Mouse (Mus musculus): ENCODE data around the gene Ttll10. TPM values are rescaled to one million over a fixed set of nuclear protein-coding genes. Genes with fewer than 3 reads are reported as not detected.

The Ttll10 gene
- total RNA-seq, 4 experiments from 2014 or later = 0.30 to 0.64 (median 0.44) TPM

DNA sequence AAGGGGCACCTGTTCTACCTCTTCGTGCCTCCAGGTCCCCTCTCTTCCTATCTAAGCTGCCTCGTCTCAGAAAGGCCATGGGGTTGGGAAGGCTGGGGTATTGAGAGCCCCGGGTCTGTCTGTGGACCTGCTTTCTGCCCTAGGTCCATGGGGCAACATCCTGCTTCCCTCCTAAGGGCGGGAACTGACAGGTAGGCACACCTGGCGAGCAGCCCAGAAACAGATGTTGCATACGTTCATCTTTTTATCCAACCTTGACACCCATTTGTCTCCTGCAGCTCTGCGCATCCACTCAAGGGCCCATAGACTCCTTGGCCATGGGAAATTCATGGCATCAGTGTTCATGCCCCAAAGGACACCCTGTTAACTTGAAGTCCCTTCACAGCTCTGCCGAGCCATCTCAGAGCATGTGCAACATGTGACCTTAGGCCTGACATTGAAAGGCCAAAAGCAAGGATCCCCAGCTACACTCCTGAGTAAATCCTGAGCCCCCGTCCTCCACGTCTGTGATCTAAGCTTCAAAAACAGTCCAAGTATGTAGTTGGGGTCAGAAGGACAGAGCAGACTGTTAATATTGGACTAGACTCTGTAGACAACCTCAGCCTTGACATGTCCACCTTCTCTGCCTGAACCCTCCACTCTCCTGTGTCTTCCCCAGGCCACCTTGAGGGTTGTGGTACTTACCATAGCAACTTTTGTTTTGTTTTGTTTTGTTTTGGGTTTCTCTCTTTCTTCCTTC lies 6.1 kb upstream of the Ttll10 start:
- DNase-seq (ENCODE audit: low spot score in 2 of 2) = no peak

DNA sequence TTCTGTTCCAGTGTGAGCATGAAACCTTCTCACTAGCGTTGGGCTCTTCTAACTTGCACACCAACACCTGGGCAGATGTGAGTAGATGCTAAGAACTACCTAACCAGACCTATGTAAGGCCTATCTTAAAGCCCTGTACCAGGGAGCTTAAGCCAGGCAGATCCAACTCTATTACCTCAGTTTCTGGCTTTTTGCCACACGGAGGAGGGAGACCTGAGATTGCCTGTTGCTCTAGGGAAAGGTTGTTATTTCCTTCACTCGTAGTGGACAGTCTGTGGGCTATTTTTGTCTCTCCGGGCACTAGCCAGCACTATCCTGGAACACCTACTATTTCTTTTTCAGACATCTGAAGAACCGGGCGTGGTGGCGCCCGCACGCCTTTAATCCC lies 5.3 kb upstream of the Ttll10 start:
- no peak for DNase-seq (ENCODE audit: low spot score in 2 of 2)

- DNase-seq (ENCODE audit: low spot score in 2 of 2) = no peak
Observed at GRCm38 (mm10) chr4:156063861-156064509, 4.8 kb upstream of the Ttll10 start.

DNA sequence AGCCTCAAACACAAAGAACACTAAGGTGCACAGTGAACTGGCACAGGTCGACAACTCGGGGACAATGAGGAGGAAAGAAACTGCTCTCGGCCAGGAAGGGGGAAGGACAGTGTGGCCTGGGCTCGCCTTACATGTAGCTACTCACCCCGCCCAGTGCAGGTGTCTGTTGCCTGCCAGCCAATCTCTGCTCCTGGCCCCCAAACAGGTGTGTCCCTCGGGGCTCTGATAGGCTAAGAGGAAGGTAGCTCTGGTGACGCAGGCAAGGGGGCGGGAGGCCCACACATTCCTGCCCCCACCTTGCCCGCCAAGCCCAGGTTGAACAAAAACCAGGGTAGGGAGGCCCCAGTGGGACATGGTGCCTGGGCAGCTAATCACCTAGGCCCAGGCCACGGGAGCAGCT lies 499 bp upstream of the Ttll10 start:
- DNase-seq (ENCODE audit: low spot score in 2 of 2) = no peak

DNA sequence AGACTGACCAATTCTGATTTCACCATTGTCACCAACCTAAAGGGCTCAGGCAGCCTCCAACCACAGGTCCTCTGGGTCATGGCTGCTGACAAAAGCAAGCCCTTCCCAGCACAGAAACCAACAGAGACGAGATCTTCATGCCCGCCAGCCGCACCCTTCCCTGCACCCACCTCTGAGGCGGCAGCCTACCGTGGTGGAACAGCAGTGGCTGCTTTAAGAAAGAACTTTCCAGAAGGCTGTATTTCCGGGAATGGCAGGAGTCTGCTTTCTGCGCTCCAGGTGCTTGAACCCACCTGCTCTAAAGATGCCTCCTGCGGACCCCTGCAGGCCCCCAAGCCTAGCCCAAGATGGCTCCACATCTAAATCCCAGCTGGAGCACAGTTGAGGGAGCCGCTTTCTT lies 388 bp downstream of the Ttll10 start:
- DNase-seq (ENCODE audit: low spot score in 2 of 2) = no peak

GRCm38 (mm10) chr4:156057702-156058101 lies 1.5 kb downstream of the Ttll10 start:
- DNase-seq (ENCODE audit: low spot score in 2 of 2) = no peak

DNA sequence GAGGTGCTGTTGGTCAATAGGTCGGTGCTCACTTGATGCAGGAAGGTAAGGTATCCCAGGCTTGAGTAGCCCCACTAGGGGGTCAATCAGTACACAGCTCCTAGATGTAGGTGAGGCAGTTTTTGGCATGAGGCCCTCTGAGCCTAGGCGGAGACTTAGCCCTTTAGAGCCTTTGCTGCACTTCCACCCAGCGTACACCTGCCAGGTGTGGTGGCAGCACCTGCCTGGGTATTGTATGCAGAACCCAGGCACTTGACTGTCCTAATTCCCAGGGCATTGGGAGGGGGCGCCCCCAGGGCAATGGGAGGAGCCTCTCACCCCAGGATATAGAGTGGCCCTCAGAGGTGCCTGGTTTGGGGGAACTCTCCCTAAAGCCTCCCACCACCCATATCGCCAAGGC lies 4.0 kb downstream of the Ttll10 start:
- no peak for DNase-seq (ENCODE audit: low spot score in 2 of 2)

- no peak for DNase-seq (ENCODE audit: low spot score in 2 of 2)
Observed at GRCm38 (mm10) chr4:156054606-156055005, 4.6 kb downstream of the Ttll10 start.

DNA sequence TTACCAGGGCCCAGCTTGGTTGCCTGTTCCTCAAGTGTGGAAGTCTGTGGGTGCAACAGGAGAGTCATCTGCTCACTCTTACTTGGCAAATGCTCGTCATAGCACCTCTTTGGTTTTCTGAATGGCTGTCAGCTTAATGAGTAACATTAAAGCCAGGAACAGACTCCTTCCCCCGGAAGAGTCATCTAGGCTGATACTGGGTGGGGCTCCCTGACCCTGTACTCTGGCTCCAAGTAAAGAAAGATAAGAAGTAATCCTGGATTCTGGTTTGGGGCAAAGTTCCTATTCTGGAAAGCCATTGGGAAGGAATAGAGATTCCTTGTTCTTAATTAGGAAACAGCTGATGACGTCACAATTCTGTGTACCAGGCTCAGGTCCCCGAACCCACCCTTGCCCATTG lies 5.1 kb downstream of the Ttll10 start:
- DNase-seq (ENCODE audit: low spot score in 2 of 2) = no peak

DNA sequence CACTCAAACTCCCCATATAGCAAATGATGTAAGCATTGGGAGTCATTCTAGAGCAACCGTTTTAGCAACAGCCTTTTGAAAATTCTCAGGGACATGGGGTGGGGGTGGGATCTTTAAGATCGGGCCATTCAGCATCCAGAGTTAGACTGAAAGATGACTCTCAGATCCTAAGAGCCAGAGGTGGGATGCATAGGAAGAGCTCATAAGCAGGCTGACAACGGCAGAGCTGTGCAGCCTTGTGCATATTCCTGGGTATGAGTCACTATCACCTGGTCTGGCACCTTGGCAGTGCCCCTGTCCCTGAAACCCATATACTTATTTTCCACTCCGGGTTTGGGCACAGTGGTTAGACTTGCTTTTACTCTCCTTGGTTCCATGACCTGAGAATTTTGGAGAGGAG lies 6.1 kb downstream of the Ttll10 start:
- DNase-seq (ENCODE audit: low spot score in 2 of 2) = no peak

DNA sequence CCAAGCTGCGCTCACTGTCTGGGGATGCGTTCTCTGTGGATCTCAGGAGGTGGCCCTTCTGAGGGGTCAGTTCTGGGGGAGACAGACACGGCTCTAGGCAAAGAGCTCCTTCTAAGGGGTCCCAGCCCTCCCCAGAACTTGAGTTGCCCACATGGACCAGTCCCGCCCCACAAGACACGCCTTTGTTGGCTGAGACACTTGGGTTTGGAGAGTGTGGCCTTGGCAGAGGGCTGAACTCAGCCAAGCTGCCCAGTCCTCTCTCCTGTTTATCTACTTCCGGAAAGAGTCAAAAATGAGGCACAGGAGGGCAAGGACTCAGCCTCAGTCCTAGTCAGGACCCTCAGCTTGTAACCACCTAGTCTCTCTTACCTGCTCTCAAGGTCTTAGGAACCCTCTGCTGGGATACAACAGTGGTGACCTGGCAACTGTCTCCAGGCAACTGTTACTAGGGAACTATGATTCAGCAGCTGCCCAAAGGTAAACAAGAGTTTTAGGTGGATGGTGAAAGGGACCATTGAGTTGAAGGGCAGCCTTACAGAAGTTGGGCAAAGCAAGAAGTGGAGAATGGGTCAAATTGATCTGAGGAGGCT lies 8.7 kb downstream of the Ttll10 start:
- DNase-seq (ENCODE audit: low spot score in 2 of 2) = no peak

- no peak for DNase-seq (ENCODE audit: low spot score in 2 of 2)
Observed at GRCm38 (mm10) chr4:156049779-156050178, 9.4 kb downstream of the Ttll10 start.

DNA sequence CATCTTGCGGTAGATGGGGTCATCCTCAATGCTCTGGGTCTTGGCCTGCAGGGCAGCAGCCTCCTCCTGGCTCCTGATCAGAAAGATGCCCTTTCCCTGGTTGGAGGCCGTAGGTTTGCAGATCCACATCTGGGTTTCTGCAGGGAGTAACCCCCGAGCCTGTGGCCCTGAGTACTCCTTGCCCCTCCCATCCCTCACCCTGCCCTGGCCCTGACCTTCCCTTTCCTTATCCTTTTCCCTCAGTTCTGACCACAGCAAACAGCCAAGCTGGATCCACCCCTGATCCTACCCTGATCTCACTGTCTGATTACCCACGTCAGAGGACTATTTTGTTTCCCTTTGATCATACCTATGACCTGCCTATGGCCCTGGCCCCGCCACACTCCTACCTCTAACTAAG lies 14.5 kb downstream of the Ttll10 start:
- DNase-seq (ENCODE audit: low spot score in 2 of 2) = no peak

DNA sequence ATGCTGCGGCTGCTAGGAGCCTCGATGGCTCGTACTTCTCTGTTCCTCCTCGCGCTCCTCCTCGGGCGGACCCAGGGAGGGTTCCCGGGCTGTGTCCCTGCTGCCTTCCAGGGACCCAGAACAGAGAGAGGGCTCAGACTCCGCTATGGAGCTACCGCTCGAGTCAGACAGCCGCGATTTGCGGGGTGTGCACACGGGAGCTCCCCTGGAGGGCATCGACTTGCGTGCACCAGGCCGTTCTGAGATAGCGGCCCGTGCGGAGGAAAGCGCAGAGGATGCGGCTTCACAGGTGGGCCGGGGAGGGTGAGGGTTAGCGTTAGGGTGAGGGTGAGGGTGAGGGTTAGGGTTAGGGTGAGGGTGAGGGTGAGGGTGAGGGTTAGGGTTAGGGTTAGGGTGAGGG lies 24.3 kb downstream of the Ttll10 start:
- DNase-seq (ENCODE audit: low spot score in 2 of 2) = no peak

GRCm38 (mm10) chr4:156034301-156034700 lies 24.9 kb downstream of the Ttll10 start:
- DNase-seq (ENCODE audit: low spot score in 2 of 2) = no peak

DNA sequence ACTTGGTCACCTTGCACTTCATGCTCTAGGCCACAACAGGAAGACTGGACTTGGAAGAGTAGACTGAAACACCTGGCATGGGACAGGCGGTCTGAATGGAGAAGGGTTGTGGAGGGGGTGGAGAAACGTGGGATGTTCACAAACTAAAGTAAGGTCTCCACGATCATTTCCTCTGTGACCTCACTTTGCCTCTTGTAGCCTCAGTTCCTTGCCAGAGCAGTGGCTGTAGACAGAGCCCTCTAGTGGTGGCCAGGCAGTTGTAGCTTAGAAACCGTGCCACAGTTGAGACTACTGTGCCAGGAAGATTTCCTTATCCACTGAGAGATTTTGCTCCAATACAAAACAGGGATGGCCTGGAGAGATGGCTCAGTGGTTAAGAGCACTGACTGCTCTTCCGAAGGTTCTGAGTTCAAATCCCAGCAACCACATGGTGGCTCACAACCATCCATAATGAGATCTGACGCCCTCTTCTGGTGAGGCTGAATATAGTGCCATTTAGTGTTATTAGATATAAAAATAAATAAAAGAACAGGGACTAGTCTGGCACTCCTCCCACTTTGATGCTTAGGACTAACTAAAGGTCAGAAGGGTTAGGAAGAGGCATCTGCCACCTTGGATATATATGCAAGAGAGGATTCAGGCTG lies 25.6 kb downstream of the Ttll10 start:
- DNase-seq (ENCODE audit: low spot score in 2 of 2) = no peak

- DNase-seq (ENCODE audit: low spot score in 2 of 2) = no peak
Observed at GRCm38 (mm10) chr4:156032856-156033255, 26.4 kb downstream of the Ttll10 start.

DNA sequence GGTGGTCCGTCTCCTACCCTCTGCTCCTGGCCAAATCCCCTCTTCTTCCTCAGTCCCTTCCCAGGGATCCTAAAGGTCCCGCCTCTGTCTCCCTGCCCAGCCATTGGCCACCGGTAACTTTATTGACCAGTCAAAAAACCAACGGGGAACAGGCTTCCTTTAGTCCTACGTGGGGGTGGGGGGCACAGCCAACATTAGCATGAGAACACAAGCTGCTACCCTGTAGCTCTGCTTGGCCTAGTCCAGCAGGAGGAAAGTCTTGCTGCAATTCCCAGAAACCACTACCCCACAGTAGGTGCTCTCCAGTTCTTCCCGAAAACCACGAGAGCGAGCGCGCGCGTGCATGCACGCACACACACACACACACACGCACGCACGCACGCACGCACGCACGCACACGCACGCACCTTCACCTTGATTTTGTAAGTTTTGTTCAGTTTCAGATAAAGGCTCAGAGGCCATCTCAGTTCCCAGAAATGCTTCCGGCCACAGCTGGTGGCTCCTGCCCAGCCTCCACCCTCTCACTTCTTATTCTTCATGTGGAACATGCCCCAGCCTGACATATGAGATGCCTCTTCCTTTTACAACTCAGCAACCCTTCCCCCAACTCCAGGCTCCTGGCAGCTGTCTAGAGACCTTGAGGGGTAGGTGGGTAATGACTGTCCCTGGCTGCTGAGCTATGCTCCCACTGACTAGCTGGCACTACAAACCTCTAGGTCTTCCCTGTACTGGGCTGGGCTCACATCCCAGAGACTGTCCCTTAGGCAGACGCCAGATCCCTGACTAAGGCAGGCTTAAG lies 27.4 kb downstream of the Ttll10 start:
- DNase-seq (ENCODE audit: low spot score in 2 of 2) = peak; percentile 54 to 82

DNA sequence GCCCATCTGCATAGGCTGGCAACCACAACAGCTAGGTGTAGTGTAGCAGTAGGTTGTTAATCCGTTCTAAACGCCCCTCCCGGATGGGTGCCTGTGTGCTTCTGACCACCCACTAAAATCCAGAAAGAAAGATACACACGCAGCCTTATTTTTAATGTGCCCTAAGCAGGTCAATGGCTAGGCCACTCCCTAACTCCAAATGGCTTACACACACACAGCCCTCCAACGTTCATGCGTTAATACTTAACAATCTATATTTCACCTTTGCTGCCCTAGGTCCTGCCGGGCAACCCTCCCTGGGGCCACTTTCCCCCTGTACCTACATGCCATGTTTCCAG lies 28.0 kb downstream of the Ttll10 start:
- no peak for DNase-seq (ENCODE audit: low spot score in 2 of 2)

DNA sequence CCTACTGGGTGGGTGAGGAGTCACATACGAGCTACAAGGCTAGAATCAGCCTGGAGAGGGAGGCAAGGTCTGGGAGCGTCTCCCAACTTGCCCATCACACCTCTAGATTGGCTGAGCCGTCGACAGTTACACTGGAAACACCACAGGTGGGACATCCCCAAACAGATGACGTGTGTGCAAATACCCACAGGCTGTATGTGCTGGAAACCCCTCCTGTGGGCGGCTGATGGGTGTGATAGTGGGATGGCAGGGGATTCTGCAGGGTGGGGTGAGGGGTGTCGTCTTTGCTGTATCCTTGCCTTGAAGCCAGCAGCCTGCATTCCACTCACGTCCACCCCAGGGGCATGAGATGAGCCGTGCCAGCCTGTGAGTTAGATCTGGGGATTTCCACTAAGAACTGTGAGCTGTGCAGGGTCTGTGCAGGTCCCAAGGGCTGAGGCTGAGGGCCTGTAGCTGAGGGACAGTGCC lies 28.5 kb downstream of the Ttll10 start:
- no peak for DNase-seq (ENCODE audit: low spot score in 2 of 2)

DNA sequence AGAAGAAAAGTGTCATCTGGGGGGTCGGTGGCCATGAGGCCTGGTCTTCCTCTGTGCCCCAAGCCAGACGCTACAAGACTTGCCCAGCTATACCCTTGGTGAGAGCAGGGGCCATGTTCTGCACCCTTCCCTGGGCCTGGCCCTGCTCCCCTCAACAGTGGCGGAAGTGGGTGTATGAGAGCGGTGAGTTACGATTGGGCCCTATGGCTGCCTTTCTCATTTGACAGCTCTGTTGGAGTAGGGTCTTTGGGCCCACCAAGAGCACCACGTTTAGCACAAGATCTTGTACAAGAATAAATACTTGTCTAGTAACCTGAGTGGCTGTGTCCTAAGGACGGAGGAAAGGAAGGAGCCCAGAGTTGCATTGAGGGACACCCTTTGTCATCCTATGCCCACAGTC lies 30.6 kb downstream of the Ttll10 start:
- DNase-seq (ENCODE audit: low spot score in 2 of 2) = no peak

DNA sequence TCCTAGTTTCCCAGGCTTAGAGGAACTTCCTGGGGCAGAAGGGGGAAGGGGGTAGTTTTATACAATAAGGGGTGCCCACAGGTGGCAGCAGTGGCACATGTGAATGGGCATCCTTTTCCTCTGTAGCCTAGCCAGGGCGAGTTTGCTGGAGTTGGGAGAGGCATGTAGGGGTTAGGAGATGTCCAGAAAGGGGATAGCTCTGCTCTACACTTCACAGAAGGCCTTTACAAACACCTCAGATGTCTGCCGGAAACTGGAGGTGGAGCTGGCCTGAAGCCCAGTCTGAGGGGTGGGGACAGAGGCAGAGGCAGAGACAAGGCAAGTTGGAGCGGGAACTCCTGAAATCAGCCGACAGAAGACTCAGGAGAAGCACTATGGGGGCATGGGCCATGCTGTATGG lies 33.2 kb downstream of the Ttll10 start, which contains the start of gene Tnfrsf18:
Gene Tnfrsf18, plus strand, starts transcription at position 152 of the 400 bp plus-strand sequence.
- DNase-seq (ENCODE audit: low spot score in 2 of 2) = peak; percentile 41 to 52
